Mouse (Mus musculus) ovary, postnatal 14 days (tissue): Measurements from ENCODE around the gene Dcp1b.
A peak's percentile ranks its signal among the peaks of the same experiment; 100 is the strongest.

Experiments
- DNase-seq: peaks from one replicate; pipeline ENCODE4 v3.0.0; 2022; ENCODE audit warnings: low spot score

Gene Dcp1b

GRCm38 (mm10) chr6:119175078-119175853 lies at the start of gene Dcp1b:
Gene Dcp1b, plus strand, starts transcription at chr6:119175253.
- DNase-seq = peak; percentile 73

GRCm38 (mm10) chr6:119126991-119127390 lies 48.1 kb upstream of the Dcp1b start:
- no peak for DNase-seq

- DNase-seq = no peak
These were observed 47.0 kb upstream of the Dcp1b start for GRCm38 (mm10) chr6:119128076-119128475.

GRCm38 (mm10) chr6:119128521-119128920 lies 46.5 kb upstream of the Dcp1b start:
- no peak for DNase-seq

- no peak for DNase-seq
These were observed 45.4 kb upstream of the Dcp1b start for GRCm38 (mm10) chr6:119129664-119130063.

- DNase-seq = no peak
These were observed 42.8 kb upstream of the Dcp1b start for GRCm38 (mm10) chr6:119132111-119132735.

- no peak for DNase-seq
These were observed 42.2 kb upstream of the Dcp1b start for GRCm38 (mm10) chr6:119132863-119133262.

GRCm38 (mm10) chr6:119137768-119138167 lies 37.3 kb upstream of the Dcp1b start:
- DNase-seq = peak; percentile 6

GRCm38 (mm10) chr6:119139561-119139960 lies 35.5 kb upstream of the Dcp1b start:
- no peak for DNase-seq

- DNase-seq = no peak
These were observed 29.9 kb upstream of the Dcp1b start for GRCm38 (mm10) chr6:119145109-119145508.

- DNase-seq = no peak
These were observed 9.4 kb upstream of the Dcp1b start for GRCm38 (mm10) chr6:119165677-119166076.

- DNase-seq = no peak
These were observed 562 bp upstream of the Dcp1b start for GRCm38 (mm10) chr6:119174307-119175074.

GRCm38 (mm10) chr6:119176103-119176502 lies 1.1 kb downstream of the Dcp1b start:
- no peak for DNase-seq

- DNase-seq = no peak
These were observed 2.0 kb downstream of the Dcp1b start for GRCm38 (mm10) chr6:119177101-119177500.

GRCm38 (mm10) chr6:119180188-119180587 lies 5.1 kb downstream of the Dcp1b start:
- no peak for DNase-seq

- DNase-seq = no peak
These were observed 7.2 kb downstream of the Dcp1b start for GRCm38 (mm10) chr6:119182211-119182610.

GRCm38 (mm10) chr6:119183781-119184180 lies 8.7 kb downstream of the Dcp1b start:
- no peak for DNase-seq

GRCm38 (mm10) chr6:119186658-119187057 lies 11.6 kb downstream of the Dcp1b start:
- no peak for DNase-seq

- no peak for DNase-seq
These were observed 12.6 kb downstream of the Dcp1b start for GRCm38 (mm10) chr6:119187631-119188030.

- DNase-seq = no peak
These were observed 16.4 kb downstream of the Dcp1b start for GRCm38 (mm10) chr6:119191478-119191877.

GRCm38 (mm10) chr6:119193571-119194154 lies 18.6 kb downstream of the Dcp1b start:
- no peak for DNase-seq

GRCm38 (mm10) chr6:119194161-119194560 lies 19.1 kb downstream of the Dcp1b start:
- no peak for DNase-seq
